Mouse (Mus musculus) hindbrain, embryonic 12.5 days (tissue): ENCODE results near the gene Sirpa. TPM values are rescaled to one million over a fixed set of nuclear protein-coding genes. Genes with fewer than 3 reads are reported as not detected.

Source experiments
- ATAC-seq: fragments of 200-750 bp; cut with Nextera tagmentation; 2 replicates; pipeline ENCODE4 v1.8.0; 2017; ENCODE audit warnings: moderate TSS enrichment; ENCODE audit not compliant: low FRiP score
- H3K27ac ChIP-seq: fragments of 300-500 bp; sonication (generic); 2 replicates; pipeline ENCODE4 v1.5.1; 2016; ENCODE audit warnings: mild to moderate bottlenecking
- H3K27me3 ChIP-seq: fragments of 300-500 bp; sonication (generic); 2 replicates; pipeline ENCODE4 v1.6.1; 2016; ENCODE audit warnings: mild to moderate bottlenecking
- H3K36me3 ChIP-seq: fragments of 300-500 bp; sonication (generic); 2 replicates; pipeline ENCODE4 v1.6.1; 2016; ENCODE audit warnings: mild to moderate bottlenecking
- H3K4me1 ChIP-seq: fragments of 300-500 bp; sonication (generic); 2 replicates; pipeline ENCODE4 v1.6.1; 2016
- H3K4me2 ChIP-seq: fragments of 300-500 bp; sonication (generic); replicated peaks from 2 replicates; pipeline ENCODE4 v1.6.1; 2016; ENCODE audit warnings: mild to moderate bottlenecking
- H3K4me3 ChIP-seq: fragments of 300-500 bp; sonication (generic); 2 replicates; pipeline ENCODE4 v1.5.1; 2016; ENCODE audit warnings: mild to moderate bottlenecking
- H3K9ac ChIP-seq: fragments of 300-500 bp; sonication (generic); 2 replicates; pipeline ENCODE4 v1.6.1; 2016; ENCODE audit warnings: mild to moderate bottlenecking, moderate library complexity
- H3K9me3 ChIP-seq: fragments of 300-500 bp; sonication (generic); replicated peaks from 2 replicates; pipeline ENCODE4 v1.6.1; 2016; ENCODE audit warnings: mild to moderate bottlenecking
- WGBS: fragments of 180-500 bp; shearing (Covaris S2); methylation state at CpG from one replicate; pipeline ENCODE4 v1.1.7; 2016; 5-methylcytosine and 5-hydroxymethylcytosine counted together
- polyA plus RNA-seq: library from polyadenylated mRNA; unstranded; fragments of >200 nt; fragmentation: Nextera tagmentation; extraction: Ambion mirVana; gene quantifications from 2 replicates; pipeline ENCODE4 v1.2.1, GENCODE M21; 2016

Sirpa gene
- polyA plus RNA-seq, 1 experiment from 2014 or later = 29.2 TPM

DNA sequence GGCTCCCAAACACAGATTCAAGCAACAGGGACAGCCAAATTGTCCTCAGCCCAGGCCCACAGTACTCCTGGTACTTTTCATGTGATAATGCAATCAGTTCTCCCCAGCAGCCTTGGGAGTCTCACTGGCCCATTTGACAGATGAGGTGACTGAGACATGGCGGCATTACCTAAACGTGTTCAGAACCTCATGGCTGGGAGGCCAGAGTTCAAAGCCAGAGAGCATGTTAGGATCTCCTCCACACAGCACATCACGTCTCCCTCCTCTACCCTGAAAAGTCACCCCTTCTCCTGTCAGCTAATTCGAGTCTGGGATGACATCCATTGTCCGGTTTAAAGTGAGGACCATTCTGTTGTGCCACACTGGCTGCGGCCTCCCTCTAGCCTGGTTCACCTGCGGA is 27.5 kb downstream of the Sirpa start:
- Histone ChIP-seq H3K4me2 (no peak overlapping the region), H3K27me3 (no peaks in the 10 kb centered on the region), H3K36me3 (no peaks in the 10 kb centered on the region), H3K9ac (no peak overlapping the region), H3K9me3 (no peaks in the 10 kb centered on the region), H3K4me3 (no peak overlapping the region), H3K27ac (no peak overlapping the region), H3K4me1 (peaks cover 11% of the 10 kb centered on the region)
- no peak for ATAC-seq
- 84% methylated on average over 7 of the region's 7 CpGs for WGBS

DNA sequence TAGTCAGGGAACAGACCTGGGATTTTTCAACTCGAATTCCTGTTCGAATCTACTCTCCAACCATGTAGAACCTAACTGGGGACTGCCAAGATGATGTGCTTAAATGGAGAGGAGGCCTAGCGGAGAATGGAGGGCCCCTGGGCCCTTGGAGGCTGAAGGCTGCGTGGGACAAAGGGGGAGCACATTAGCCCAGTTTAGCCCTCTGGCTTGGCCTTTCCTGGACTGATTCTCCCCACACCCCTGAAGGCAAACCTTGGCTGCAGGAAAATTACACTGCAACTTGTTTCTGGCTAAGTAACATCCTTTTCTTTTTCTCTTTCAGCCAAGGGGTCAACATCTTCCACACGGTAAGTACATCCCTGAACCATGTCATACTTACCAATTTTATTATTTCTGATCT is 28.2 kb downstream of the Sirpa start:
- Histone ChIP-seq H3K9me3 (no peaks in the 10 kb centered on the region), H3K27me3 (no peaks in the 10 kb centered on the region), H3K9ac (no peak overlapping the region), H3K4me1 (peaks cover 11% of the 10 kb centered on the region), H3K4me2 (no peak overlapping the region), H3K36me3 (no peaks in the 10 kb centered on the region), H3K27ac (no peak overlapping the region), H3K4me3 (no peak overlapping the region)
- ATAC-seq = no peak
- WGBS = 89% methylated on average over 5 of the region's 5 CpGs

DNA sequence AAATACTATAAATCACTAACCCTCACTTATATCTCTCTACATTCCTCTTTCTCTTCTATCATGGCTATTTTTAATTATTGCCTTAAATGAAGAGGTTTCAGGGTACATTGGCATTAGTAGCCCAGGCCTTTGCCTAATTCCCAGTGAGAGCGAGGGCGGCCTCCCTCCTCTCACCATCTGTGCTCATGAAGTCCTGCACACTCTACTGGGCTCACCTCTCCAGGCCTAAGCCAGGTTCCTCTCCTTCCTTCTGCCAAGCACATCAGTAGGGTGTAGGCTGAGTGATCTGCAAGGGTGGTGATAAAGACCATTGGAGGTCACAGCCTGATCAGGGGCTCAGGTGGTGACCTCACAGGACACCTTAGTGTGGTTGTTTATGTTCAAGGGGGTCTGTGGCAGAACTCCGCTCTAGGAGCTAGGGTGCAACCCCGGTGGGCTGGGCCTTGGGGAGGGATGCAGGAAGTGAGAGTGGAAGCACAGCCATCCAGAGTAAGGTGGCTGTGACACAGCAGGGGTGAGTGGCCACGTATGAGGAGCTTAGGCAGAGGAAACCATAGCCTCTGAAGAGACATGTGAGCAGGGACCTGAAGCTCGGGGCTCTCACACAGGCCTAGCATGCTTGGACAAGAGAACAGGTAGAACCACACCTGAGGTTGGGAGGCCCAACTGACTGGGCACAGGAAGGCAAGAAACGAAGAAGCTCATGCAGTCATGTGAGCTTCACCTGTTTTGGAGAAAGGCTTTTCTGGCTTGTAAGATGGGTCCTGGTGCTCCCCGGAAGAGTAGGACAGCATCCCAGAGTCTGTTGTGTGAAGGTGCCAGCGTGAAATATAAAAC is 29.2 kb downstream of the Sirpa start:
- H3K4me1 ChIP-seq = peaks cover 11% of the 10 kb centered on the region
- 90% methylated on average over 9 of the region's 9 CpGs for WGBS
- ATAC-seq = no peak
- no peak overlapping the region for H3K27ac ChIP-seq
- H3K4me3 ChIP-seq = no peak overlapping the region
- H3K27me3 ChIP-seq = no peaks in the 10 kb centered on the region
- no peaks in the 10 kb centered on the region for H3K9me3 ChIP-seq
- no peaks in the 10 kb centered on the region for H3K36me3 ChIP-seq
- H3K4me2 ChIP-seq = no peak overlapping the region
- H3K9ac ChIP-seq = no peak overlapping the region

DNA sequence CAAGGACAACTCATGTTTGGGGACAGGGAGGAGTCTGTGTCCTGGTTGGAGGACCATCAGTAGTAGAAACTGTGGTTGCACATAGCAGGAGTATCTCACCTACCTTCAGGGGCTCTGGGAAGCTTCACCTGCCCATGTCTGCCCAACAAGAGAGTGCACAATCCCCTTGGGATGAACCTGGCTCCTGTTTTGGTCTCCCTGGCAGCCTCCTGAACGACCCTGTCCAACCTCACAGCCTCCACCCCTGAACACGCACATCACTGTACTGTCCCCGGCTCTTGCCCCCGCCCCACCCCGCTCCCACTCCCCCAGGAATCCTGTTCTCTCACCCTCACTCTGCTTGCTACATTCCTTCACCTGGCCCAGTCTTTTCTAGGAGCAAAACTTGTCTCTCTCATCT is 30.3 kb downstream of the Sirpa start:
- ATAC-seq = no peak
- no peak overlapping the region for H3K4me3 ChIP-seq
- no peak overlapping the region for H3K4me2 ChIP-seq
- H3K4me1 ChIP-seq = peaks cover 11% of the 10 kb centered on the region
- no peak overlapping the region for H3K27ac ChIP-seq
- WGBS = 96% methylated on average over 5 of the region's 5 CpGs
- H3K36me3 ChIP-seq = no peaks in the 10 kb centered on the region
- no peaks in the 10 kb centered on the region for H3K9me3 ChIP-seq
- no peak overlapping the region for H3K9ac ChIP-seq
- H3K27me3 ChIP-seq = no peaks in the 10 kb centered on the region

DNA sequence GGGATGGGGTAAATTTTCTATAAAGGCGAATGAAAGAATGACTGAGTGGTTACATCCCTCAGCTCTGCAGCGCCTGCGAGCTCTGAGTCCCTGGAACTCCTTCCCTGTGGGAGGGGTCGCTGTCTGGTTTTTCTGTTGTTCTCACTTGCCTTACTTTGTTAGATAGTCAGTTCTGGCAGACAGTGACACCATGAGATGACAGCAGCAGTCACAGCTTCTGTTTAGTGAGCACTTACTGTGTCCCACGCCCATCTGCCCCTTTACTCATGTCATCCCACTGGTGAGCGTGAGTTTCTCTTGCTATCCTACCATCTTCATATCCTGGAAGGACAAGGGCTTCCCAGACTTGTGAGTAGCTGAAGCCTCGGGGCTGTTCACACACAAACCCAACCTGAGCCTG is 31.1 kb downstream of the Sirpa start:
- Histone ChIP-seq H3K4me3 (no peak overlapping the region), H3K27ac (no peak overlapping the region), H3K36me3 (no peaks in the 10 kb centered on the region), H3K9me3 (no peaks in the 10 kb centered on the region), H3K9ac (no peak overlapping the region), H3K4me1 (peaks cover 11% of the 10 kb centered on the region), H3K4me2 (no peak overlapping the region), H3K27me3 (no peaks in the 10 kb centered on the region)
- 85% methylated on average over 7 of the region's 7 CpGs for WGBS
- ATAC-seq = no peak

DNA sequence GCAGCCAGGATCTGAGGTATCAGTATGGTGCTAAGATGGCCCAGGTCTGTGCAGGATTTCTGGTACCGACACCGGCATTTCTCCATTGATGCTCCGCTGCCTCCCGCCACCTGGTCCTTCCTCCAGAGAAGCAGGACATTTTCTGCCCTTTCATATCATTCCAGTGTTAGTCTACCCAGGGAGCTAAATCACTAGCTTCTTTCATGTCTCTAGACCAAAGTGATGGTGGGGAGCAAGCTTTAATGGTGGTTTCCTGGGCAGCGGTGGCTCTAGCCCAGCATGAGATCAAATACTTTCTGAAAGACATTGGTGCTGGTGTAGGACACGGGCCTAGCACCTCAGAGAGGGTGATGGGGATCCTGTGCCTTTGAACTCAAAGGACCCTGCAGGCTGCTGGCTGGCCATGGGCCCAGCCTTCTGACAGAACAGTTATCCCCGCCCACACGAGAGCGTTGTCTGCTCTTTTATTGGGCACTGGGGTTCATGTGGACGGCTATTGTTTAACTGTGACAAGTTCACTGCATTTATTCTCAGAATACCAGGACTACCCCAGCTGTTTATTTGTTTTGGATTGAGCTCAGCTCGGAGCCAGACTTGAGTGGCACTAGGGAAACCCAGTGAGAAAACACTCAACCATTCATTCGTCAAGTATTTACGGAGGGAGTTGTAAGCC is 31.7 kb downstream of the Sirpa start:
- Histone ChIP-seq H3K27ac (no peak overlapping the region), H3K27me3 (no peaks in the 10 kb centered on the region), H3K4me3 (no peak overlapping the region), H3K36me3 (no peaks in the 10 kb centered on the region), H3K9me3 (no peaks in the 10 kb centered on the region), H3K9ac (no peak overlapping the region), H3K4me1 (peaks cover 11% of the 10 kb centered on the region), H3K4me2 (no peak overlapping the region)
- ATAC-seq = peak; percentile 46; the same call in 1 of the 2 replicates
- WGBS = 59% methylated on average over 13 of the region's 13 CpGs

DNA sequence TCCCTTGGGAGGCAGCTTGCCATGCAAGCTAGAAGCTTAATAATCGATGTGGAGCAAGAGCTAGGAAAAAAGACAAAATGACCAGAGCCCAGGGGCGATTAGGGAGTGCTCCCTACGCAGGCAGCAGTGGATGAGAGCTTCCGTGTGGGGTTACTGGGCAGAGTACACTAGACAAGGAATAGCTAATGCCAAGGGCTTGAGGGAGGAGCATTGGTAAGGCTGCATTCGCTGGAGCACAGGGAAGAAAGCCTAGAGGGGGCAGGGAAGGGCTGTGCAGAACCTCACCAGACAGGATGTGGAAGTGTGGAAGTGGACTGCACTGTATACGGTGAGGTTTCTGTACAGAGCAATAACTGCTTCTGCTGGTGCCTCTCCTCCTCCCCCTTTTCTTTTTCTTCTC is 32.3 kb downstream of the Sirpa start:
- Histone ChIP-seq H3K4me1 (peaks cover 11% of the 10 kb centered on the region), H3K4me2 (no peak overlapping the region), H3K4me3 (no peak overlapping the region), H3K36me3 (no peaks in the 10 kb centered on the region), H3K27ac (no peak overlapping the region), H3K9me3 (no peaks in the 10 kb centered on the region), H3K27me3 (no peaks in the 10 kb centered on the region), H3K9ac (no peak overlapping the region)
- ATAC-seq = peak; percentile 38; the same call in 1 of the 2 replicates
- 68% methylated on average over 6 of the region's 6 CpGs for WGBS

DNA sequence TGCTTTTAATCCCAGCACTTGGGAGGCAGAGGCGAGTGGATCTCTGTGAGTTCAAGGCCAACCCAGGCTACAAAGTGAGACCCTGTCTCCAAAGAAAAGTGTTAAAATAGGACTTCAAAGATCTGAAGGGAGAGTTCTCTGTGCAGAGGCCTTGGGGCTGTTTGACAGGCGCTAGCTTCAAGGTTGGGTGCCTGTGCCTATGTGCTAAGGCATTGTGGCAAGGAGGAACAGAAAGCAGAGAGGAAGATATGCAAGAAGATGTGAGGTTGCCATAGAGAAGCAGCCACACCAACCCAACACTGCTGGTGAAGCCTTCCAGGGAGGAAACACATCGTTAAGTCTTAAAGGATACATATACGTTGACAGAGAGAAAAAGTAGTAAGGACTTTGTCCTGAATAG is 33.2 kb downstream of the Sirpa start:
- Histone ChIP-seq H3K36me3 (peaks cover 7% of the 10 kb centered on the region), H3K4me2 (no peak overlapping the region), H3K4me1 (peaks cover 11% of the 10 kb centered on the region), H3K27ac (no peak overlapping the region), H3K9me3 (no peaks in the 10 kb centered on the region), H3K27me3 (no peaks in the 10 kb centered on the region), H3K9ac (no peak overlapping the region), H3K4me3 (no peak overlapping the region)
- no peak for ATAC-seq
- 90% methylated on average over 4 of the region's 4 CpGs for WGBS

DNA sequence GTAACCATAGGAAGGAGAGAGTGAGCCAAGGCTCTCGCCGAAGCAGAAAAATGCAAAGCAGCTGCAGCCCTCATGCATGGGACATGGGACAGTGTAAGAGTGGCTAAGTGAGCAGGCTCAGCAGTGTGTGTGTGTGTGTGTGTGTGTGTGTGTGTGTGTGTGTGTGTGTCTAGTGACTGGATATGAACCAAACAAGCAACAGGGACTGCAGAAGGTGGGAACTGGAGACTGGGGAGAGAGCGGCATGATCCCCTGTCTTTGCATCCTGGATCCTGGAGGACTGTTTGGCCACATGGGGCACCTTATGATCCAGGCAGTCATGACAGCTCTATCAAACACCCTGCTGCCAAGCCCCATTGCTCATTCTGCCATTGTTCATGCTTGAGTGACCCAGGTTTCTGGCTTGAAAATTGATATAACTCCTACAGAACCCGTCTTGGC is 34.0 kb downstream of the Sirpa start:
- no peak overlapping the region for H3K27ac ChIP-seq
- 69% methylated on average over 4 of the region's 4 CpGs for WGBS
- no peaks in the 10 kb centered on the region for H3K27me3 ChIP-seq
- no peak overlapping the region for H3K4me3 ChIP-seq
- peaks cover 11% of the 10 kb centered on the region for H3K4me1 ChIP-seq
- peaks cover 10% of the 10 kb centered on the region for H3K36me3 ChIP-seq
- H3K9me3 ChIP-seq = no peaks in the 10 kb centered on the region
- H3K9ac ChIP-seq = no peak overlapping the region
- no peak for ATAC-seq
- no peak overlapping the region for H3K4me2 ChIP-seq

DNA sequence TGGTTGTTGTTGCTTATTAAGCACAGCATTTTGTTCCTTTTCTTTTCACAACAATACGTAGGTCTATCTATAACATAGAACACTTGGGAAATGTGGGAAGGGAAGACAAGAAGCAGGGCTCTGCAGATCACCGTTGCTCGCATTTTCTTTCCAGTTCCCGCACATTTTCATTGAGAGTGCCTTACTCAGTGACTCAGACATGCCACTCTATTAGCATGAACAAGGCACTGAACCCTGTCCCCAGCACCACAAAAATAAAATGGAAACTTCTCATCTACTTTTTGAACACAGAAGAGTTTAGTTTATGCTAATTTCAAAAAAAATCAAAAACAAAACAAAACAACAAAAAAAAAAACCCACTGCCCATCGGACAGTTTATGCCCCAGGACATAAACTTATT is 34.5 kb downstream of the Sirpa start:
- Histone ChIP-seq H3K27ac (no peak overlapping the region), H3K9ac (no peak overlapping the region), H3K4me2 (no peak overlapping the region), H3K9me3 (no peaks in the 10 kb centered on the region), H3K4me3 (no peak overlapping the region), H3K27me3 (no peaks in the 10 kb centered on the region), H3K4me1 (peaks cover 11% of the 10 kb centered on the region), H3K36me3 (peaks cover 10% of the 10 kb centered on the region)
- WGBS = 94% methylated on average over 5 of the region's 5 CpGs
- no peak for ATAC-seq

DNA sequence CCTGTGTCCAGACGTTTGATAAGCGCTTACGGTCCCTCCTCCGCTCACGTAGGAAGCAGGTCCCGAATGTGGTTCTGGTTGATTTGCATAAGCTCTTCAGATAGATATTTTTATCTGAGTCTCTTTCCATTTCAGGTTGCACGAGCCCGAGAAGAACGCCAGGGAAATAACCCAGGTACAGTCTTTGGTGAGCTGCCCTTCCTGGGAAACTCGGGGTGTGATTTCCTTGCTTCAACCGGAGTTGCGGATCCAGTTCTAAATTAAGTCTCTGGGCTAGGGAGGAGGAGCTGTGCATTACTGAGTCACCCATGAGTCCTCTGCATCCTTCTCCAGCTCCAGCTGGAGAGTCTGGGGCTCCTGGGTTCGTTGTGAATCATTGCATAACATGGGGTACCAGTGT is 35.2 kb downstream of the Sirpa start:
- Histone ChIP-seq H3K9ac (no peak overlapping the region), H3K4me2 (no peak overlapping the region), H3K36me3 (peaks cover 10% of the 10 kb centered on the region), H3K27ac (no peak overlapping the region), H3K9me3 (no peaks in the 10 kb centered on the region), H3K4me1 (peaks cover 11% of the 10 kb centered on the region), H3K27me3 (no peaks in the 10 kb centered on the region), H3K4me3 (no peak overlapping the region)
- ATAC-seq = no peak
- WGBS = 84% methylated on average over 13 of the region's 13 CpGs

DNA sequence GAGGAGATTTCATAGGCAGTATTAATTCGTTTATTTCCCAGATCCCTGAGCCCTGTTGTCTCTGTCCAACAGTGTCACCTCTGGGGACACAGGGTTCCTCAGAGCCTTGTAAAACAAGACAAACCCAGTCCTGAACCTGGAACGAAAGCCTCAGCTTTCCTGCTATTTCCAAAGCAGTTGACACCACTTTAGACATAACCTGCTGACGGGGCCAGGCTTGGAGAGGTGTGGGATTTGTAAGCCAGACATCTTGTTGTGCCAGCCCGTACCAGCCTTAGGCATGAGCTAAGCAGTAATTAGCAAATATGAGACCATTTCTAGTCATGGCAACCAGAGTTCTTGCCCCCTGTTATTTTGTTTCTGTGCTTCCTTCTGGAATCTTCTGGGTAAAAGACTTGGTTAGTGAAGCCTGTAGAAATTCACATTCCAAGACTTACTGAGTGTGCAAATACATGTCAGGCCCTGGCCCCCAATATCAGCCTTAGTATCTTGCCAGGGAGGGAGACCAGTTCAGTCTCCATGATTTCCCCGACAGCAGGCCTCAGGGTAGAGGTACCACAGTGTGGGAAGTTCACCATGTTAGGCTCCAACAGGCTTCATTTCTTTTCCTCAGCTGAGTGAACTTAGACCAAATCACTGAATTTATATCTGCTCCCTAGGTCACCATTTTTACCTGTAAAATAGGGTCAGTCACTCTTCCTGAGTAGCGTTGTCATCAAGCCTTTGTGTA is 36.0 kb downstream of the Sirpa start:
- no peaks in the 10 kb centered on the region for H3K27me3 ChIP-seq
- H3K27ac ChIP-seq = no peak overlapping the region
- peaks cover 10% of the 10 kb centered on the region for H3K36me3 ChIP-seq
- no peak for ATAC-seq
- peaks cover 11% of the 10 kb centered on the region for H3K4me1 ChIP-seq
- 94% methylated on average over 6 of the region's 6 CpGs for WGBS
- H3K9me3 ChIP-seq = no peaks in the 10 kb centered on the region
- H3K4me3 ChIP-seq = no peak overlapping the region
- H3K4me2 ChIP-seq = no peak overlapping the region
- H3K9ac ChIP-seq = no peak overlapping the region
